Mouse (Mus musculus): ENCODE data around the gene Zfp423. TPM values are rescaled to one million over a fixed set of nuclear protein-coding genes. Genes with fewer than 3 reads are reported as not detected.
A peak's percentile ranks its signal among the peaks of the same experiment; 100 is the strongest.

Zfp423 gene
- 1.4 and 2.8 TPM in 2 replicates for polyA plus RNA-seq (2011; ENCODE audit: insufficient read length, low read depth, missing spikeins)

DNA sequence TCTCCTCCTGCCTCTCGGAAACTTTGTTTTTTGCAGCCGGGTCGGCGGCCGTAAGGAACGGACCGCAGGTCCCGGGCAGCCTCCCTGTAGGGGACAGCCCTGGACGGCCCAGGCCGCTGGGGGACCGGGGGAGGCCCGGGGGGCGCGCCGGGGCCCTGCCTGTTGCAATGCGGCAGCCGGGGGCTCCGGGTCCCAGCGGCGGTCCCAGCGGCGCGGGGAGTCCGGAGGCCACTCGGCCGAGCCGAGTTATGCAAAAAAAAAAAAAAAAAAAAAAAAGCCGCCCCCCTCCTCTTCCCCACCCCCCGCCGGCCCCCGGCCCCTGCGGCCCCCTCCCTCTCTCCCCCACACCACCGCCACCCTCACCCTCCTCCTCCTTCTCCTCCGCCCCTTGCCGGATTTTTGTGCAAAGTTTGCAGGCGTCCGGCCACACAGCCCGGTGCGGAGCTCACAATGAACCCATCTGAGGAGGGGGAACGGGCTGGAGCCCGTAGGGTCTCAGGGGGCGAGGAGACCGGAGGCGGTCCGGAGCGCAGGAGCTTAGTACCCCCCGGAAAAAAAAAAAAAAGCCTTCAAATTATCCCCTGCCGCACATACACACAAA, at the start of gene Zfp423:
Gene Zfp423, minus strand, starts transcription at position 276 of the 601 bp plus-strand sequence.
- Histone ChIP-seq H3K4me3 (ENCODE audit: insufficient read depth, low read length) (peak within 1 kb of the TSS; percentile 65), H3K4me1 (ENCODE audit: control insufficient read depth, insufficient read depth, low read length) (no peaks in the 10 kb centered on the region), H3K27ac (ENCODE audit: insufficient read depth, low read length) (0 out of 2 replicates have a peak within 1 kb of the TSS, but pooled peaks have one; percentile 25)
- TF ChIP-seq POLR2A (IDR thresholded peaks at IDR 0.05; ENCODE audit: low read depth, low read length) (no peak), CTCF (IDR thresholded peaks at IDR 0.05; ENCODE audit: borderline replicate concordance, insufficient read depth, low read length) (no peak)

DNA sequence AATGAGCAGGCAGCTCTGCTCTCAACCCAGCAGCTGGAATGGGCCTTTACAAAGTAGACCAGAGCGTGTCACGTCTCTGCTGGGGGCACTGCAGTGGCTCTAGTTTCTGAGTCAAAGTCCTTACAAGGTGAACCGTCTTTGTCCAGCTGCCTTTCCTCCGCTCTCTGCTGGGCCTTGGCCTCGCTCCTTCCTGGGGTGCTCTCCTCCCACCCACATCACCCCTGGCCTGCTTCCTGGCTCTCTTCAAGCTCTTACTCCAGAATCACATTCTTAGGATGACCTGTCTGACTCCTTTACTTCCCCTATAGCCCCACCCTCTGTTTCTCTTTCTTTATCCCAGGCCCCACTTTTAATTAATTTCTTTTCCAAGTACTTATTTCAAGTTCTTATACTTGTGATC, 47.4 kb upstream of the Zfp423 start:
- no peak overlapping the region for H3K27ac ChIP-seq (ENCODE audit: insufficient read depth, low read length)
- no peak overlapping the region for H3K4me3 ChIP-seq (ENCODE audit: insufficient read depth, low read length)
- TF ChIP-seq POLR2A (IDR thresholded peaks at IDR 0.05; ENCODE audit: low read depth, low read length) (no peak), CTCF (IDR thresholded peaks at IDR 0.05; ENCODE audit: borderline replicate concordance, insufficient read depth, low read length) (no peak)
- no peaks in the 10 kb centered on the region for H3K4me1 ChIP-seq (ENCODE audit: control insufficient read depth, insufficient read depth, low read length)

DNA sequence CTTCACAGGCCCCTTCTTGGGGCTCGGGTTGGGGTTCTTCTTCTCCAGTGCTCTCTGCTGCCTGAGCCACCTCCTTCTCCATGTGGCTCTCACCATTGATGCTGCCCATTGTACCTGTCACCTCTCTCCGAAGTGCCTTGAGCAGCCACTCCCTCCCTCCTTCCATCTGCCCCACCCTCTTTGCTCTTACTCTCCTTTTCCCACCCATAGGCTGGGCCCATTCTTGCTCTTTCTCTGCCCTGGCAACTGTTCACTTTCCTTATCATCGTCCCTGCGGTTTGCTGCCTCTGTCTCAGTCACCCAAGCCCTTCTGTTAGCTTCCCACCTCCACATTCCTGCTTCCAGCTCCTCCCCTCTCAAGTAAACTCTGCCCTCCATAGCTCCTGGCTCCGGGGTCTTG, 25.4 kb upstream of the Zfp423 start:
- no peak for TF ChIP-seq POLR2A (IDR thresholded peaks at IDR 0.05; ENCODE audit: low read depth, low read length)
- no peak for TF ChIP-seq CTCF (IDR thresholded peaks at IDR 0.05; ENCODE audit: borderline replicate concordance, insufficient read depth, low read length)
- Histone ChIP-seq H3K27ac (ENCODE audit: insufficient read depth, low read length) (no peak overlapping the region), H3K4me3 (ENCODE audit: insufficient read depth, low read length) (no peak overlapping the region), H3K4me1 (ENCODE audit: control insufficient read depth, insufficient read depth, low read length) (no peaks in the 10 kb centered on the region)

- TF ChIP-seq POLR2A (IDR thresholded peaks at IDR 0.05; ENCODE audit: low read depth, low read length) (no peak), CTCF (IDR thresholded peaks at IDR 0.05; ENCODE audit: borderline replicate concordance, insufficient read depth, low read length) (no peak)
- H3K4me1 ChIP-seq (ENCODE audit: control insufficient read depth, insufficient read depth, low read length), result no peaks in the 10 kb centered on the region
- no peak overlapping the region for H3K27ac ChIP-seq (ENCODE audit: insufficient read depth, low read length)
- no peak overlapping the region for H3K4me3 ChIP-seq (ENCODE audit: insufficient read depth, low read length)
These were observed 24.6 kb upstream of the Zfp423 start for GRCm38 (mm10) chr8:87984032-87984431.

DNA sequence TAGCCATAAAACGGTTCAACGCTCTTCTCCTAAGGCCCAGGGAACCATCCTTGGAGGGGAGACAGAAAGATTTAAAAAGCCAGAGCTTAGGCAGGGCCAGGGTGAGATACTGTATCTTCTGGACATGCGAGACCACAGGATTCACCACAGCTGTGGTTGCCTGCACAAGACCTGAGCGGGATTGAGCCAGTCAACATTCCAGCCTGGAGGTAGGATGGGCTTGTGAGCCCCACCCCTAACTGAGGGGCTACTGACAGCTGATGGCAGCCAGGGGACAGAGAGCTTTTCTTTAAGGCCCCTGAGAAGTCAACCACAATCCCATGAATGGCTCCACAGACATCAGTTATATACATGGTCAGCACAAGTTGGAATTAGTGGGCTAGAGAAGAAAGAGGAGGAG, 23.5 kb upstream of the Zfp423 start:
- H3K4me3 ChIP-seq (ENCODE audit: insufficient read depth, low read length), result no peak overlapping the region
- no peak overlapping the region for H3K27ac ChIP-seq (ENCODE audit: insufficient read depth, low read length)
- no peaks in the 10 kb centered on the region for H3K4me1 ChIP-seq (ENCODE audit: control insufficient read depth, insufficient read depth, low read length)
- TF ChIP-seq POLR2A (IDR thresholded peaks at IDR 0.05; ENCODE audit: low read depth, low read length), result no peak
- TF ChIP-seq CTCF (IDR thresholded peaks at IDR 0.05; ENCODE audit: borderline replicate concordance, insufficient read depth, low read length), result no peak

GRCm38 (mm10) chr8:87975466-87975809, 16.0 kb upstream of the Zfp423 start:
- Histone ChIP-seq H3K4me1 (ENCODE audit: control insufficient read depth, insufficient read depth, low read length) (0 out of 2 replicates have a peak, but pooled peaks cover 5% of the 10 kb centered on the region), H3K27ac (ENCODE audit: insufficient read depth, low read length) (no peak overlapping the region), H3K4me3 (ENCODE audit: insufficient read depth, low read length) (no peak overlapping the region)
- TF ChIP-seq CTCF (IDR thresholded peaks at IDR 0.05; ENCODE audit: borderline replicate concordance, insufficient read depth, low read length) (no peak), POLR2A (IDR thresholded peaks at IDR 0.05; ENCODE audit: low read depth, low read length) (no peak)

DNA sequence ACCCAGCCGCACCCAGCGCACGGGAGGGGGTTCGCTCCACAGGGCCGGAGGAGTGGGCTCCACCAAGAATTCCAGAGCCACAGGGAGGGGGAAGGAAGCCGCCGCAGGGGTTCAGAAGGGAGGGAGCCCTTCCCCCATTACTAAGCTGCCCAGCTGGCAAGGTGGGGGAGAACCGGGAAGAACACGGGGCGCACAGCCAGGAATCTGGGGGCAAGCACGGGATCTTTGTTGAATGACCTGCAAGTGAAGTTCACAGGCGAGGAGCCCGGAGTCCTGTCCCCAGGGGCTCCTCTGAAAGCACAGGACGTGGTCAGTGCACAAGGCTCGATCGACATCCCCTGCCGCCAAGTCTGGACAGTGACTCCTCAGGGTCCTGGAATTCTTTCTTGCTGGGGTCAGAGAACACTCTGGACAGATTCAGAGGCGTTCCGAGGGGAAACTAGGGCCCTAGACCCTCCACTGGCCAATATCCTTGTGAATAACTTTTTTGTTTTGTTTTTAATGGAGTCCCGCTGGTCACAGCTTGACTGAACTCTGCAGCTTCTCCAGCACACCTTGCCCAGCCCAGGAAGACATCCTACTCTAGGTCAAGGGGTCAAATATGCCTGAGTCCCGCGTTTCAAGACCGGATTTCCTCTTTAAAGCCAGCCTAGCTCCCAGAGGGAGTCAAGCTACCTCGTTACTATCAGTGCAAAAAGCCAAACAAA, 15.5 kb upstream of the Zfp423 start:
- no peak overlapping the region; the same call in 1 of the 2 replicates for H3K4me3 ChIP-seq (ENCODE audit: insufficient read depth, low read length)
- 0 out of 2 replicates have a peak, but pooled peaks cover 5% of the 10 kb centered on the region for H3K4me1 ChIP-seq (ENCODE audit: control insufficient read depth, insufficient read depth, low read length)
- no peak for TF ChIP-seq CTCF (IDR thresholded peaks at IDR 0.05; ENCODE audit: borderline replicate concordance, insufficient read depth, low read length)
- no peak for TF ChIP-seq POLR2A (IDR thresholded peaks at IDR 0.05; ENCODE audit: low read depth, low read length)
- H3K27ac ChIP-seq (ENCODE audit: insufficient read depth, low read length), result no peak overlapping the region

GRCm38 (mm10) chr8:87974122-87974758, 14.8 kb upstream of the Zfp423 start:
- Histone ChIP-seq H3K27ac (ENCODE audit: insufficient read depth, low read length) (no peak overlapping the region), H3K4me1 (ENCODE audit: control insufficient read depth, insufficient read depth, low read length) (0 out of 2 replicates have a peak, but pooled peaks cover 5% of the 10 kb centered on the region), H3K4me3 (ENCODE audit: insufficient read depth, low read length) (no peak overlapping the region)
- TF ChIP-seq POLR2A (IDR thresholded peaks at IDR 0.05; ENCODE audit: low read depth, low read length) (no peak), CTCF (IDR thresholded peaks at IDR 0.05; ENCODE audit: borderline replicate concordance, insufficient read depth, low read length) (no peak)

GRCm38 (mm10) chr8:87967866-87968620, 8.6 kb upstream of the Zfp423 start:
- no peak overlapping the region for H3K27ac ChIP-seq (ENCODE audit: insufficient read depth, low read length)
- H3K4me1 ChIP-seq (ENCODE audit: control insufficient read depth, insufficient read depth, low read length), result no peaks in the 10 kb centered on the region; the same call in 1 of the 2 replicates
- H3K4me3 ChIP-seq (ENCODE audit: insufficient read depth, low read length), result no peak overlapping the region
- no peak for TF ChIP-seq POLR2A (IDR thresholded peaks at IDR 0.05; ENCODE audit: low read depth, low read length)
- no peak for TF ChIP-seq CTCF (IDR thresholded peaks at IDR 0.05; ENCODE audit: borderline replicate concordance, insufficient read depth, low read length)
